Mouse (Mus musculus) hindbrain, embryonic 13.5 days (tissue): Measurements from ENCODE around the gene Traf7. TPM values are rescaled to one million over a fixed set of nuclear protein-coding genes. Genes with fewer than 3 reads are reported as not detected.
A peak's percentile ranks its signal among the peaks of the same experiment; 100 is the strongest.

Experiments used
- ATAC-seq: fragments of 200-750 bp; cut with Nextera tagmentation; 2 replicates; pipeline ENCODE4 v1.8.0; 2017; ENCODE audit warnings: moderate TSS enrichment; ENCODE audit not compliant: low FRiP score
- H3K27ac ChIP-seq: fragments of 300-500 bp; sonication (generic); 2 replicates; pipeline ENCODE4 v1.5.1; 2015; ENCODE audit warnings: inconsistent platforms, mild to moderate bottlenecking, moderate library complexity
- H3K27me3 ChIP-seq: fragments of 300-500 bp; sonication (generic); 2 replicates; pipeline ENCODE4 v1.6.1; 2015; ENCODE audit warnings: mild to moderate bottlenecking, inconsistent platforms
- H3K36me3 ChIP-seq: fragments of 300-500 bp; sonication (generic); 2 replicates; pipeline ENCODE4 v1.6.1; 2015; ENCODE audit warnings: mild to moderate bottlenecking, inconsistent platforms
- H3K4me1 ChIP-seq: fragments of 300-500 bp; sonication (generic); replicated peaks from 2 replicates; pipeline ENCODE4 v1.6.1; 2015; ENCODE audit warnings: inconsistent platforms
- H3K4me2 ChIP-seq: fragments of 300-500 bp; sonication (generic); 2 replicates; pipeline ENCODE4 v1.6.1; 2015; ENCODE audit warnings: inconsistent platforms, mild to moderate bottlenecking, moderate library complexity
- H3K4me3 ChIP-seq: fragments of 300-500 bp; sonication (generic); 2 replicates; pipeline ENCODE4 v1.5.1; 2015; ENCODE audit warnings: mild to moderate bottlenecking, inconsistent platforms
- H3K9ac ChIP-seq: fragments of 300-500 bp; sonication (generic); 2 replicates; pipeline ENCODE4 v1.6.1; 2015; ENCODE audit warnings: mild to moderate bottlenecking, inconsistent platforms
- H3K9me3 ChIP-seq: fragments of 300-500 bp; sonication (generic); 2 replicates; pipeline ENCODE4 v1.6.1; 2016; ENCODE audit warnings: inconsistent platforms
- WGBS: fragments of 180-500 bp; shearing (Covaris S2); methylation state at CpG from one replicate; pipeline ENCODE4 v1.1.7; 2015; 5-methylcytosine and 5-hydroxymethylcytosine counted together
- polyA plus RNA-seq: library from polyadenylated mRNA; unstranded; fragments of >200 nt; fragmentation: Nextera tagmentation; extraction: Ambion mirVana; gene quantifications from 2 replicates; pipeline ENCODE4 v1.2.1, GENCODE M21; 2015

Traf7 gene
- polyA plus RNA-seq, 1 experiment from 2014 or later = 89.9 TPM

DNA sequence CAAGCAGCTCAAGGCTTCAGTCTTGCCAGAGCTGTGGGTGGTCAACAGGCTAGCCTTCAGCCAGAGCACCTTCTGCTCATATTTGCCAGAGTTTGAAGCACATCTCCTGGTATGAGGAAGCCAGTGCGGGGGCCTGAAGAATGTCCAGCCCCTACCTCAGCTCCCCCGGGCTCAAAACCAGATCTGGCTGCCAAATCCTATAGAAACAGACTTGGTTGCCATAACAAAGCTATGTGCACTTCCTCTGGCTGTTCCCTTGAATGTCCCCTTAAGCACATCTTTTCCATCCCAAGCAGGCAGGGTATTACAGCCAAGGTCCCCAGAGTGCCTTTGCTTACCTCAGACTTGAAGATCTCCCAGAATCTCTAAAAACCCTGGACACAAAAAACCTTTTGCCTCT lies 3.0 kb downstream of the Traf7 start:
- Histone ChIP-seq H3K9ac (peak overlapping the region; percentile 46; the same call in 1 of the 2 replicates), H3K4me3 (no peak overlapping the region), H3K4me1 (peaks cover 39% of the 10 kb centered on the region), H3K27me3 (no peaks in the 10 kb centered on the region), H3K9me3 (no peaks in the 10 kb centered on the region), H3K36me3 (peaks cover 21% of the 10 kb centered on the region), H3K27ac (no peak overlapping the region), H3K4me2 (no peak overlapping the region)
- WGBS = 77% methylated on average over 2 of the region's 2 CpGs
- ATAC-seq = no peak

DNA sequence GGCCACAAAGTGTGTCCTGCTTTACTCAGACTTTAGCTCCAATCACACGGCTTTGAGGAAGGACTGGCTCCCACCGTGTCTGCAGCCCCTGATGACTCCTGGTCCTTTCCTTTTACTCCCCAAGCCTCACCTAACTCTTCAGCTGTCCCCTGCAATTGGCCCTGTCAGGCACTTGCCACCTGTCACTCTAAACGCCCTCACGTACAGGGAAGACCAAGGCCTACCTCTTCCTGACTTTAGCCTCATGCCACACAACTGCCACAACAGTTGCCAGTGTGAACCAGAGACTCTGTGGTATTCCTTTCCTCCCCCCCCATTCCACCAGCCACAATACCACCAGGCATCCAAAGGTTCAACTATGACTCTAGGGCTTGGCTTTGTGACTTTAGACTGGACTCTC lies 7.3 kb downstream of the Traf7 start:
- peaks cover 56% of the 10 kb centered on the region for H3K36me3 ChIP-seq

DNA sequence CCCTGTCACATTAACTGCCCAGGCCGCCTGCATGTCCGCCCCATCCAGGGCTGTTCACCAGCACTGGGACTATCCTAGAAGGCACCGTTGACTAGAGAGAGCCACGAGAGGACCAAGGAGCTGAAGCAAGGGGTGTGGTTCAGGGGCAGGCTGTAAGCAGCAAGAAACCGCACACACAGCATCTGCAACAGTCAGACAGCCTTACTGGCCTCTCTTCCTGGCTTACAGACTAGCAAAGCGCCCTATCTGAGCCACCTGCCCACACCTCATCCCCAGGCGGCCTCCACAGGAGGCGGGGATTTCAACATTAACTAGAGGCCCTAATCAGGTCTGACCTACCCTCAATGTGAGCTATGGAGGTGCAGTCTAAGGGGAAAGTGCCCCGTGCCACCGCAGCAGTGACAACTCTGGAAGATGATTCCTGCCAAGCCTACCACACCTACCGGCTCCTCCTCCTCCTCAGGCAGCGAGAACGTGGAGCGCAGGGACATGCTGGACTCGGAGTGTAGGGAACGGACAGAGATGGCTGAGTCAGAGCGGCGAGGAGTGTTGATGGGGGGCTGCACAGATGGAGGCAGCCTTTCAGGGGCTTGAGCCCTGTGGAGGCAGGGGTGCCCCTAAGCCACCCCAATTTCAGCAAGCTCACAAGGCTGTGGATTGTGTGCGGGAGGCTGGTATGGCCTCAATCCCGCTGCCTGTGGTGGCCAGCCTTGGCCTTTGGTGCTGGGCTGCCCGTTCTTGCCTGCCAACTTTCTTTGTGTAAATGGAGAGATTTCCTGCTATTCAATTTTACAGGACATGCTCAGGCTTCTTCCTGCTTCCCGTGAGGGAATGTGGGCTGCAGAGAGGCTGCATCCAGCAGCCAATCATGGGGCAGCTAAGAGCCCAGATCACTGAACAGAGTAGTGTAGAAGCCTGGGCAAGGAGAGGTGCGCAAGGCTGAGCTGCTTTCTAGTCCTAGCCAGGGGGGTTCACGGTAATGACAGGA lies 13.2 kb downstream of the Traf7 start:
- H3K27ac ChIP-seq = no peak overlapping the region; the same call in 1 of the 2 replicates
- no peak; the same call in 1 of the 2 replicates for ATAC-seq
- no peak overlapping the region for H3K4me2 ChIP-seq
- 0 out of 2 replicates have a peak, but pooled peaks cover 3% of the 10 kb centered on the region for H3K4me1 ChIP-seq
- 0 out of 2 replicates have a peak overlapping the region, but pooled peaks have one; percentile 9 for H3K9ac ChIP-seq
- H3K27me3 ChIP-seq = no peaks in the 10 kb centered on the region
- no peak overlapping the region for H3K4me3 ChIP-seq
- 89% methylated on average over 24 of the region's 24 CpGs for WGBS
- H3K9me3 ChIP-seq = no peaks in the 10 kb centered on the region
- H3K36me3 ChIP-seq = peaks cover 88% of the 10 kb centered on the region

More for the DNA sequence above, 7.3 kb downstream of the Traf7 start:
- WGBS = 92% methylated on average over 4 of the region's 4 CpGs
- H3K27ac ChIP-seq = no peak overlapping the region
- no peak overlapping the region for H3K9ac ChIP-seq
- H3K4me2 ChIP-seq = no peak overlapping the region
- H3K4me1 ChIP-seq = peaks cover 10% of the 10 kb centered on the region; the same call in 1 of the 2 replicates
- H3K9me3 ChIP-seq = no peaks in the 10 kb centered on the region
- H3K27me3 ChIP-seq = no peaks in the 10 kb centered on the region
- no peak overlapping the region for H3K4me3 ChIP-seq
- no peak for ATAC-seq

DNA sequence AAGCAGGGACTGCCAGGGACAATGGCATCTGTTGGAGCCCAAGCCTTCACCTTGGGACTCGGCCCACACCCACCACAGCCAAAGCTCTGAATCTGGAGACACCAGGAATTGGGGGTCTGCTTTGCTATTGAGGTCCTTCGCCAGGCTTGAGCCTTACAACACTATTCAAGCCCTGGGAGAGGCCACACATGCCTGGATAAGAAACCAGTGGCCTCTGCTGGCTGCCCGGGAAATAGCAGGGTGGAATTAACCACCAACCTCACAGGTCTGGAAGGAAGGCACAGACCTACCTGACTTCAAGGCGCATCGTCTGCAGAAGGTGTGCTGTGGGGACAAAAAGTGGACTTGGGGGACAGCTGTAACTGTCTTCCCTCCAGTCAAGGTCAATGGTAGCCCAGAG lies 14.1 kb downstream of the Traf7 start:
- no peaks in the 10 kb centered on the region for H3K9me3 ChIP-seq
- H3K9ac ChIP-seq = 0 out of 2 replicates have a peak overlapping the region, but pooled peaks have one; percentile 9
- no peak overlapping the region for H3K4me3 ChIP-seq
- H3K36me3 ChIP-seq = peaks cover 92% of the 10 kb centered on the region
- 57% methylated on average over 5 of the region's 5 CpGs for WGBS
- H3K4me2 ChIP-seq = no peak overlapping the region
- peak; percentile 49; the same call in 1 of the 2 replicates for ATAC-seq
- H3K27ac ChIP-seq = no peak overlapping the region
- H3K27me3 ChIP-seq = no peaks in the 10 kb centered on the region
- H3K4me1 ChIP-seq = 0 out of 2 replicates have a peak, but pooled peaks cover 3% of the 10 kb centered on the region

DNA sequence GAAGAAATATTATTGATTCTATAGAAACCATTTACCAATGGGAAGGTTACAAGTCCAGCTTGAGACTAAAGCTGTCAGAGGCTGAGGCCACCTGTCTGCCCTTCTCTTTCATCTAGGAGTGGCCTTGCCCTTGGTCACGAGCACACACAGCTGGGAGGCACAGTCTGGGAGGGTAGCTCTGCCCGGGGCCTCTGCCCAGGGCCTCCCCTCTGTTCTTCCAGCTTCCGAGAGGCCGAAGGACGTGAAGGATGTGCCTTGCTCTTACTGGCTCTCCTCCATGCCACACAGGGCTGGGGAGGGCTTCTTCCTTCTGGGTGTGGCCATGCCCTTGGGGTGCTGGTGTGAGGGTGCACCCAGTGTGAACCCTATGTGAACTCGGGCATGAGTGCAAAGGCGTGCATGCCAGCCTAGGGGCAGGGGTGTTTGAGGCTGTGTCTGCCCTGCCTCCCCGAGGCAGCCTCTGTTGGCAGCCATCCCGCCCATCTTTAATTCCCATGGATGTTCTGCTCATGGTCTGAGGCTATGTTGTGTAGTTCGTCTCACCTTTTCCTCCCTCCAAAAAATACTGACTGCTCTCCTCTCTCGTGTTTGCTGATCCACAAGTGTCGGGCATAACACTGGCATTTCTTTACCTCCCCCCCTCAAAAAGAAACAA lies 19.8 kb downstream of the Traf7 start:
- no peak overlapping the region for H3K27ac ChIP-seq
- H3K4me2 ChIP-seq = no peak overlapping the region
- H3K9ac ChIP-seq = no peak overlapping the region
- peaks cover 19% of the 10 kb centered on the region for H3K4me1 ChIP-seq
- no peaks in the 10 kb centered on the region for H3K27me3 ChIP-seq
- WGBS = 80% methylated on average over 12 of the region's 12 CpGs
- no peak for ATAC-seq
- no peaks in the 10 kb centered on the region for H3K9me3 ChIP-seq
- no peak overlapping the region for H3K4me3 ChIP-seq
- peaks cover 97% of the 10 kb centered on the region for H3K36me3 ChIP-seq

DNA sequence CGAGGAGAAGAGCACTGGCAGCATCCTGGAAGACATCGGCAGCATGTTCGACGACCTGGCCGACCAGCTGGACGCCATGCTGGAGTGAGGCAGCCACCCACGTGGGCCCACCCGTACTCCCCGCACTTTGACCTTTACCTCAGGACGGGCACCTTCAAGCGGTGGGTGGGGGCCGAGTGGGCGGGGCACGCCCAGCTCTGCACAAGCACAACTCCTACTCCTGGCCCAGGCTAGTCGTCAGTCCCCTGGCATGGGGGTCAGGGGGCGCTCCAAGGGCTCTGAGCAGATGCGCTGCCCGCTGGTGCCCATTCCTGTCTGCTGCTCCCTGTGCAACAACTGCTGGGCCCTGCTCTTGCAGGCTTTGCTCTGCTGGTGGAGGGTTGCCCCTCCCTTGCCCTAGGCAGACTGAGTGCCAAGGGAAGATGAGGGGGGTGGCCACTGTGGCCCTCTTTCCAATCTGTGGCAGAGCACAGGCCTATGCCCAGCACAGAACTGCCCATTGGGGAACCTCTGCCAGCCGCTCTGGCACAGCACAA lies 20.5 kb downstream of the Traf7 start:
- ATAC-seq = 0 out of 2 replicates have a peak, but pooled peaks have one; percentile 8

DNA sequence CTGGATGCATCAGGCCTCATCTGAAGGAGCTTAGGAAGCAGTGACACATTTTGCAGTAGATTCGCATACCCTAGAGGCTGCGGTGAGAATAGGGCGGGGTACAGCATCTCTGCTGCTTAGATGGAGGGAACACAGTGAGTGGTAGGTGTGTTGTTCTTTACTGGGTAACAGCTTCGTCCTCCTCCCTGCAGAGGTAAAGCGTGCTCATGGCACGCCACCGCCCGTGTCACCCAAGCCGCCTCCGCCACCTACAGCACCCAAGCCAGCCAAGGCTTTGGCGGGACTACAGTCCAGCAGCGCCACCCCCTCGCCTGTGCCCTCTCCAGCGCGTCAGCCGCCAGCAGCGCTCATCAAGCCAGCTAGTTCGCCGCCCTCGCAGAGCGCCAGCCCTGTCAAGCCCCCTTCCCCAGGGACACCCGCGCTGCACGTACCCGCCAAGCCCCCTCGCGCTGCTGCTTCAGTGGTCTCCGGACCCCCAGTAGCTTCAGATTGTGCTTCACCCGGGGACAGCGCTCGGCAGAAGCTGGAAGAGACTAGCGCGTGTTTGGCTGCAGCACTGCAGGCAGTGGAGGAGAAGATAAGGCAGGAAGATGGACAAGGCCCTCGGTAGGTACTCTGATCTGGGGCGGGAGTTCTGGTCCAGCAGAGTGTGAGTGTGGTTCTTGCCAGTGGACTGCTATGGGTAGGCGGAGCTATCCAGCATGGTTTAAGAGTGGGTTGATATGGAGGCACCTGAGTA lies 21.2 kb downstream of the Traf7 start:
- Histone ChIP-seq H3K4me1 (peaks cover 19% of the 10 kb centered on the region), H3K4me3 (0 out of 2 replicates have a peak overlapping the region, but pooled peaks have one; percentile 2), H3K27ac (peak overlapping the region; percentile 69), H3K9ac (peak overlapping the region; percentile 36), H3K27me3 (no peaks in the 10 kb centered on the region), H3K9me3 (no peaks in the 10 kb centered on the region), H3K36me3 (peaks cover 99% of the 10 kb centered on the region), H3K4me2 (0 out of 2 replicates have a peak overlapping the region, but pooled peaks have one; percentile 8)
- ATAC-seq = 0 out of 2 replicates have a peak, but pooled peaks have one; percentile 5
- WGBS = 29% methylated on average over 36 of the region's 36 CpGs

More for the DNA sequence above, 20.5 kb downstream of the Traf7 start:
- Histone ChIP-seq H3K4me2 (no peak overlapping the region), H3K27me3 (no peaks in the 10 kb centered on the region), H3K4me3 (no peak overlapping the region), H3K9me3 (no peaks in the 10 kb centered on the region), H3K27ac (peak overlapping the region; percentile 69; the same call in 1 of the 2 replicates), H3K36me3 (peaks cover 99% of the 10 kb centered on the region), H3K9ac (peak overlapping the region; percentile 19), H3K4me1 (peaks cover 19% of the 10 kb centered on the region)
- 54% methylated on average over 18 of the region's 19 CpGs for WGBS

DNA sequence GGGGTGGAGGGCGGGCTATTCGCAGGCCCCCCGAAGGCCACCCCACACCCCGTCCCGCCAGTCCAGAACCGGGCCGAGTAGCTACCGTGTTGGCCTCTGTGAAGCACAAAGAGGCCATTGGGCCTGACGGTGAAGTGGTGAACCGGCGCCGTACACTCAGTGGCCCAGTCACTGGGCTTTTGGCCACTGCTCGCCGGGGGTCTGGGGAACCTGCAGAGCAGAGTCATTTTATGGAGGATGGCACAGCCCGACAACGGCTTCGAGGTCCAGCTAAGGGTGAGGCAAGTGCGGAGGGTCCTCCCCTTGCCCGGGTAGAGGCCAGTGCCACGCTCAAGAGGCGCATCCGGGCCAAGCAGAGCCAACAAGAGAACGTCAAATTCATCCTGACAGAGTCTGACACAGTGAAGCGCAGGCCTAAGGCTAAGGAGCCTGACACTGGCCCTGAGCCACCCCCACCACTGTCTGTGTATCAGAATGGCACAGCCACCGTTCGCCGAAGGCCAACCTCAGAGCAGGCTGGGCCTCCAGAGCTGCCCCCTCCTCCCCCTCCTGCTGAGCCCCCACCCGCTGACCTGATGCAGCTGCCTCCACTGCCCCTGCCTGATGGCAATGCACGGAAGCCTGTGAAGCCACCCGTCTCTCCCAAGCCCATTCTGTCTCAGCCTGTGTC lies 22.3 kb downstream of the Traf7 start:
- peaks cover 19% of the 10 kb centered on the region for H3K4me1 ChIP-seq
- no peak overlapping the region for H3K4me3 ChIP-seq
- no peak overlapping the region for H3K4me2 ChIP-seq
- no peak for ATAC-seq
- H3K27me3 ChIP-seq = no peaks in the 10 kb centered on the region
- H3K9ac ChIP-seq = peak overlapping the region; percentile 36; the same call in 1 of the 2 replicates
- peaks cover 99% of the 10 kb centered on the region for H3K36me3 ChIP-seq
- no peaks in the 10 kb centered on the region for H3K9me3 ChIP-seq
- 88% methylated on average over 30 of the region's 30 CpGs for WGBS
- no peak overlapping the region; the same call in 1 of the 2 replicates for H3K27ac ChIP-seq

DNA sequence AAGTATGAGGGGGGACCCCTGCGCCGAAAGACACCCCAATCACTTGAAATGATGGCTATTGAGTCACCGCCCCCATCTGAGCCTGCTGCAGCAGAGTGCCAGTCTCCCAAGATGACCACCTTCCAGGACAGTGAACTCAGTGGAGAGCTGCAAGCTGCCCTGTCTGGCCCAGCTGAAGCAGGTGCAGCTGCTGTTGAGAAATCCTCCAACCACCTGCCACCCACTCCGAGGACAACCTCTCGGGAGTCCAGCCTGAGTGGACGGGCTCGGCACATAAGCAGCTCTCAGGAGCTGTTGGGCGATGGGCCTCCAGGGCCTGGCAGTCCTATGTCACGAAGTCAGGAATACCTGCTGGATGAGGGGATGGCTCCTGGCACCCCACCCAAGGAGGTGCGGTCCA lies 23.7 kb downstream of the Traf7 start:
- H3K9me3 ChIP-seq = no peaks in the 10 kb centered on the region
- ATAC-seq = no peak
- H3K27me3 ChIP-seq = no peaks in the 10 kb centered on the region
- H3K9ac ChIP-seq = no peak overlapping the region
- H3K27ac ChIP-seq = no peak overlapping the region
- H3K4me2 ChIP-seq = no peak overlapping the region
- H3K4me1 ChIP-seq = peaks cover 19% of the 10 kb centered on the region
- WGBS = 96% methylated on average over 10 of the region's 10 CpGs
- H3K36me3 ChIP-seq = peaks cover 99% of the 10 kb centered on the region
- no peak overlapping the region for H3K4me3 ChIP-seq

DNA sequence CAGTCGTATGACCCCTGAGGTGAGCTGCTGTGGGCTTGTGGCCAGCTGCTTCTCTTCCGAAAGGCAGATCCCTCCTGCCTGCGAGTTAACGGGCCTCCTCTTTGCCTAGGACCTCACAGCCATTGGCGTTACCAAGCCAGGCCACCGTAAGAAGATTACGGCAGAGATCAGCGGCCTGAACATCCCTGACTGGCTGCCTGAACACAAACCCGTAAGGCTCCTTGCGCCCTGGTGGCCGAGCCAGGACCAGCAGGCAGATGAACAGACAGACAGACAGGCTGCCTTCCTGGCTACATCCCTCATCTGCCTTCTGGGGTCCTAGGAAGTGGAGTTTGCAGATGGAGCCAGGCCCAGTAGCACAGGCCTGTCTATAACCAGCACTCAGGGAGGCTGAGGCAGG lies 25.5 kb downstream of the Traf7 start:
- Histone ChIP-seq H3K4me3 (no peak overlapping the region), H3K27me3 (no peaks in the 10 kb centered on the region), H3K27ac (no peak overlapping the region), H3K4me2 (no peak overlapping the region), H3K9me3 (no peaks in the 10 kb centered on the region), H3K36me3 (peaks cover 99% of the 10 kb centered on the region), H3K9ac (no peak overlapping the region), H3K4me1 (peaks cover 18% of the 10 kb centered on the region)
- 58% methylated on average over 11 of the region's 11 CpGs for WGBS
- ATAC-seq = no peak

DNA sequence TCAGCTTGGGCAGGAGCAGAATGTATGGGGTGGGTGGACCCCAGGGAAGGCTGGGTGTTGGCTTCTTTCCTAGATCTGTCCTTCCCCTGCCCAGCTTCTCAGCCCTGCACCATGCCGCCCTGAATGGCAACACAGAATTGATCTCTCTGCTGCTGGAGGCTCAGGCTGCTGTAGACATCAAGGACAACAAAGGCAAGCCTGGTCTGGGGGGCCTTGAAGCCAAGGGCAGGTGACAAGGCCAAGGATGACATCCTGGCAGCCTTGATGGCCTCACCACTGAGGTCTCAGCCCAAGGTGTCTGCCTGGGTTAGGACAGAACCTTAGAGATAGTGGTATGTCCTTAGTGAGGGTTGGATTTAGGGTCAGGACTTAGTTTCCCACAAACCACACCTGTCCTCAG lies 31.7 kb downstream of the Traf7 start:
- Histone ChIP-seq H3K4me3 (no peak overlapping the region), H3K4me1 (peaks cover 22% of the 10 kb centered on the region), H3K4me2 (no peak overlapping the region), H3K9me3 (no peaks in the 10 kb centered on the region), H3K36me3 (peaks cover 58% of the 10 kb centered on the region), H3K9ac (peak overlapping the region; percentile 39; the same call in 1 of the 2 replicates), H3K27me3 (no peaks in the 10 kb centered on the region), H3K27ac (peak overlapping the region; percentile 23; the same call in 1 of the 2 replicates)
- WGBS = 75% methylated on average over 1 of the region's 1 CpGs
- ATAC-seq = no peak
